Mouse (Mus musculus): Measurements from ENCODE around the gene Rreb1. TPM values are rescaled to one million over a fixed set of nuclear protein-coding genes. Genes with fewer than 3 reads are reported as not detected.

Gene Rreb1
- polyA plus RNA-seq, 1 experiment from 2014 or later, result 6.1 TPM

GRCm38 (mm10) chr13:37876366-37876765 lies 98.2 kb downstream of the Rreb1 start:
- H3K4me3 ChIP-seq, result no peak overlapping the region
- H3K4me1 ChIP-seq, result peaks cover 12% of the 10 kb centered on the region; the same call in 1 of the 2 replicates
- no peaks in the 10 kb centered on the region for H3K27me3 ChIP-seq
- no peak overlapping the region for H3K4me2 ChIP-seq (replicated peaks)
- H3K9ac ChIP-seq, result no peak overlapping the region
- no peak overlapping the region for H3K27ac ChIP-seq
- WGBS, result 68% methylated on average over 5 of the region's 5 CpGs
- no peaks in the 10 kb centered on the region for H3K36me3 ChIP-seq
- no peak for ATAC-seq (ENCODE audit: low FRiP score)
- H3K9me3 ChIP-seq (replicated peaks), result no peaks in the 10 kb centered on the region

GRCm38 (mm10) chr13:37876836-37877235 lies 98.6 kb downstream of the Rreb1 start:
- Histone ChIP-seq H3K4me1 (peaks cover 12% of the 10 kb centered on the region; the same call in 1 of the 2 replicates), H3K4me3 (no peak overlapping the region), H3K27me3 (no peaks in the 10 kb centered on the region), H3K36me3 (no peaks in the 10 kb centered on the region), H3K4me2 (replicated peaks) (no peak overlapping the region), H3K9ac (no peak overlapping the region), H3K27ac (no peak overlapping the region), H3K9me3 (replicated peaks) (no peaks in the 10 kb centered on the region)
- WGBS, result 58% methylated on average over 4 of the region's 4 CpGs
- no peak for ATAC-seq (ENCODE audit: low FRiP score)

GRCm38 (mm10) chr13:37877241-37877640 lies 99.0 kb downstream of the Rreb1 start:
- ATAC-seq (ENCODE audit: low FRiP score), result no peak
- Histone ChIP-seq H3K27ac (no peak overlapping the region), H3K36me3 (no peaks in the 10 kb centered on the region), H3K4me3 (no peak overlapping the region), H3K27me3 (no peaks in the 10 kb centered on the region), H3K9ac (no peak overlapping the region), H3K9me3 (replicated peaks) (no peaks in the 10 kb centered on the region), H3K4me1 (peaks cover 12% of the 10 kb centered on the region; the same call in 1 of the 2 replicates), H3K4me2 (replicated peaks) (no peak overlapping the region)
- WGBS, result 71% methylated on average over 3 of the region's 3 CpGs

- H3K4me3 ChIP-seq, result no peak overlapping the region
Observed at GRCm38 (mm10) chr13:37878918-37879331, 100.7 kb downstream of the Rreb1 start.

GRCm38 (mm10) chr13:37879556-37879955 lies 101.4 kb downstream of the Rreb1 start:
- no peak overlapping the region for H3K9ac ChIP-seq
- ATAC-seq (ENCODE audit: low FRiP score), result no peak
- H3K27me3 ChIP-seq, result no peaks in the 10 kb centered on the region
- H3K36me3 ChIP-seq, result no peaks in the 10 kb centered on the region
- H3K9me3 ChIP-seq (replicated peaks), result no peaks in the 10 kb centered on the region
- no peak overlapping the region for H3K4me2 ChIP-seq (replicated peaks)
- WGBS, result 75% methylated on average over 5 of the region's 5 CpGs
- H3K4me1 ChIP-seq, result peaks cover 12% of the 10 kb centered on the region; the same call in 1 of the 2 replicates
- no peak overlapping the region for H3K4me3 ChIP-seq
- no peak overlapping the region for H3K27ac ChIP-seq

More at GRCm38 (mm10) chr13:37878918-37879331, 100.7 kb downstream of the Rreb1 start:
- H3K27ac ChIP-seq, result no peak overlapping the region
- H3K27me3 ChIP-seq, result no peaks in the 10 kb centered on the region
- H3K36me3 ChIP-seq, result no peaks in the 10 kb centered on the region
- WGBS, result 91% methylated on average over 2 of the region's 2 CpGs
- H3K9ac ChIP-seq, result no peak overlapping the region
- H3K4me2 ChIP-seq (replicated peaks), result no peak overlapping the region
- ATAC-seq (ENCODE audit: low FRiP score), result no peak
- H3K4me1 ChIP-seq, result peaks cover 12% of the 10 kb centered on the region; the same call in 1 of the 2 replicates
- H3K9me3 ChIP-seq (replicated peaks), result no peaks in the 10 kb centered on the region

- H3K4me1 ChIP-seq, result peaks cover 12% of the 10 kb centered on the region; the same call in 1 of the 2 replicates
- 52% methylated on average over 1 of the region's 1 CpGs for WGBS
- no peak for ATAC-seq (ENCODE audit: low FRiP score)
Observed at GRCm38 (mm10) chr13:37880035-37880434, 101.8 kb downstream of the Rreb1 start.

GRCm38 (mm10) chr13:37880581-37881130 lies 102.5 kb downstream of the Rreb1 start:
- H3K9me3 ChIP-seq (replicated peaks), result no peaks in the 10 kb centered on the region

More at GRCm38 (mm10) chr13:37880035-37880434, 101.8 kb downstream of the Rreb1 start:
- no peak overlapping the region for H3K4me3 ChIP-seq
- no peak overlapping the region for H3K4me2 ChIP-seq (replicated peaks)
- H3K27ac ChIP-seq, result no peak overlapping the region
- no peaks in the 10 kb centered on the region for H3K36me3 ChIP-seq
- no peaks in the 10 kb centered on the region for H3K27me3 ChIP-seq
- no peak overlapping the region for H3K9ac ChIP-seq
- no peaks in the 10 kb centered on the region for H3K9me3 ChIP-seq (replicated peaks)

GRCm38 (mm10) chr13:37882521-37882920 lies 104.3 kb downstream of the Rreb1 start:
- Histone ChIP-seq H3K4me1 (peaks cover 10% of the 10 kb centered on the region; the same call in 1 of the 2 replicates), H3K9me3 (replicated peaks) (no peaks in the 10 kb centered on the region), H3K27ac (no peak overlapping the region), H3K36me3 (no peaks in the 10 kb centered on the region), H3K4me3 (no peak overlapping the region), H3K27me3 (no peaks in the 10 kb centered on the region), H3K4me2 (replicated peaks) (no peak overlapping the region), H3K9ac (no peak overlapping the region)
- 88% methylated on average over 8 of the region's 8 CpGs for WGBS
- ATAC-seq (ENCODE audit: low FRiP score), result no peak

More at GRCm38 (mm10) chr13:37880581-37881130, 102.5 kb downstream of the Rreb1 start:
- Histone ChIP-seq H3K27ac (no peak overlapping the region), H3K9ac (no peak overlapping the region), H3K4me1 (peaks cover 12% of the 10 kb centered on the region; the same call in 1 of the 2 replicates), H3K4me3 (no peak overlapping the region), H3K36me3 (no peaks in the 10 kb centered on the region), H3K27me3 (no peaks in the 10 kb centered on the region), H3K4me2 (replicated peaks) (no peak overlapping the region)
- no peak for ATAC-seq (ENCODE audit: low FRiP score)
- 74% methylated on average over 9 of the region's 9 CpGs for WGBS

GRCm38 (mm10) chr13:37883008-37883407 lies 104.8 kb downstream of the Rreb1 start:
- H3K4me1 ChIP-seq, result peaks cover 10% of the 10 kb centered on the region; the same call in 1 of the 2 replicates
- no peaks in the 10 kb centered on the region for H3K27me3 ChIP-seq
- no peak for ATAC-seq (ENCODE audit: low FRiP score)
- H3K9me3 ChIP-seq (replicated peaks), result no peaks in the 10 kb centered on the region
- H3K36me3 ChIP-seq, result no peaks in the 10 kb centered on the region
- no peak overlapping the region for H3K27ac ChIP-seq
- no peak overlapping the region for H3K4me2 ChIP-seq (replicated peaks)
- WGBS, result 89% methylated on average over 5 of the region's 5 CpGs
- H3K9ac ChIP-seq, result no peak overlapping the region
- H3K4me3 ChIP-seq, result no peak overlapping the region

GRCm38 (mm10) chr13:37885392-37885791 lies 107.2 kb downstream of the Rreb1 start:
- no peaks in the 10 kb centered on the region for H3K36me3 ChIP-seq
- H3K27ac ChIP-seq, result no peak overlapping the region
- H3K4me2 ChIP-seq (replicated peaks), result no peak overlapping the region
- no peaks in the 10 kb centered on the region for H3K9me3 ChIP-seq (replicated peaks)
- 87% methylated on average over 2 of the region's 2 CpGs for WGBS
- no peak overlapping the region for H3K4me3 ChIP-seq
- H3K27me3 ChIP-seq, result no peaks in the 10 kb centered on the region
- H3K4me1 ChIP-seq, result peaks cover 3% of the 10 kb centered on the region; the same call in 1 of the 2 replicates
- ATAC-seq (ENCODE audit: low FRiP score), result no peak
- H3K9ac ChIP-seq, result no peak overlapping the region

- Histone ChIP-seq H3K4me1 (no peaks in the 10 kb centered on the region), H3K27me3 (no peaks in the 10 kb centered on the region), H3K4me2 (replicated peaks) (no peak overlapping the region), H3K27ac (no peak overlapping the region), H3K9me3 (replicated peaks) (no peaks in the 10 kb centered on the region), H3K36me3 (no peaks in the 10 kb centered on the region), H3K4me3 (no peak overlapping the region), H3K9ac (no peak overlapping the region)
- ATAC-seq (ENCODE audit: low FRiP score), result no peak
- 86% methylated on average over 6 of the region's 6 CpGs for WGBS
Observed at GRCm38 (mm10) chr13:37886024-37886423, 107.8 kb downstream of the Rreb1 start.

GRCm38 (mm10) chr13:37894756-37895155 lies 116.6 kb downstream of the Rreb1 start:
- no peak overlapping the region for H3K4me2 ChIP-seq (replicated peaks)
- H3K27ac ChIP-seq, result no peak overlapping the region
- no peaks in the 10 kb centered on the region for H3K27me3 ChIP-seq
- H3K9ac ChIP-seq, result no peak overlapping the region
- WGBS, result 86% methylated on average over 8 of the region's 8 CpGs
- H3K9me3 ChIP-seq (replicated peaks), result no peaks in the 10 kb centered on the region
- H3K36me3 ChIP-seq, result no peaks in the 10 kb centered on the region; the same call in 1 of the 2 replicates
- no peak overlapping the region for H3K4me3 ChIP-seq
- H3K4me1 ChIP-seq, result no peaks in the 10 kb centered on the region
- ATAC-seq (ENCODE audit: low FRiP score), result no peak
